Mouse (Mus musculus) myocyte (in vitro differentiated cells): ENCODE measurements at regions not wholly inside any gene's neighbourhood (a gene's known extent, or its start where the extent isn't known, plus 50 kb on each side); places are given as distances from the start of the nearest gene placed in this dataset.
A peak's percentile ranks its signal among the peaks of the same experiment; 100 is the strongest.

ENCODE experiments used
- H3K27me3 ChIP-seq: one replicate; pipeline ENCODE4 v1.6.1; 2011; ENCODE audit not compliant: control insufficient read depth, insufficient read depth, insufficient read length
- H3K36me3 ChIP-seq: one replicate; pipeline ENCODE4 v1.6.1; 2011; ENCODE audit not compliant: control insufficient read depth, insufficient read depth
- H3K4me2 ChIP-seq: one replicate; pipeline ENCODE4 v1.6.1; 2011; ENCODE audit warnings: low read depth, control low read depth
- H3K4me3 ChIP-seq: one replicate; pipeline ENCODE4 v1.5.1; 2011; ENCODE audit warnings: mild to moderate bottlenecking, control low read depth, moderate library complexity
- H3K79me2 ChIP-seq: one replicate; pipeline ENCODE4 v1.6.1; 2011; ENCODE audit not compliant: control insufficient read depth, insufficient read depth
- H3ac ChIP-seq: one replicate; pipeline ENCODE4 v1.6.1; 2011; ENCODE audit not compliant: control insufficient read depth, insufficient read length
- CEBPB ChIP-seq: IDR thresholded peaks from 2 replicates; pipeline ENCODE4 v1.6.1; 2011; ENCODE audit warnings: mild to moderate bottlenecking, moderate library complexity; ENCODE audit not compliant: poor library complexity, insufficient read depth, severe bottlenecking
- E2F4 ChIP-seq: IDR thresholded peaks from one replicate; pipeline ENCODE4 v1.6.1; 2011; ENCODE audit warnings: mild to moderate bottlenecking, control low read depth, moderate library complexity; ENCODE audit not compliant: insufficient read depth
- MAX ChIP-seq: IDR thresholded peaks from one replicate; pipeline ENCODE4 v1.6.1; 2011; ENCODE audit warnings: low read depth, mild to moderate bottlenecking, control low read depth
- MYOD1 ChIP-seq, 3 experiments: IDR thresholded peaks; one replicate each; pipeline ENCODE4 v1.6.1; 2011; ENCODE audit warnings: control low read depth in 2 of 3, low read depth in 2 of 3, mild to moderate bottlenecking in 2 of 3, moderate library complexity in 1 of 3; ENCODE audit not compliant: insufficient read length in 2 of 3, control insufficient read depth in 1 of 3
- MYOG ChIP-seq, 3 experiments: IDR thresholded peaks; one replicate each; pipeline ENCODE4 v1.6.1; 2011; ENCODE audit warnings: control low read depth in 2 of 3, low read depth in 2 of 3, mild to moderate bottlenecking in 2 of 3; ENCODE audit not compliant: insufficient read length in 2 of 3, control insufficient read depth in 1 of 3, insufficient read depth in 1 of 3
- POLR2A ChIP-seq: IDR thresholded peaks from one replicate; pipeline ENCODE4 v1.6.1; 2011; ENCODE audit warnings: low read depth, mild to moderate bottlenecking, control low read depth, moderate library complexity; ENCODE audit not compliant: insufficient read length
- POLR2AphosphoS2 ChIP-seq: IDR thresholded peaks from one replicate; pipeline ENCODE4 v1.6.1; 2011; ENCODE audit warnings: low read depth, control low read depth; ENCODE audit not compliant: insufficient read length
- REST ChIP-seq: IDR thresholded peaks from one replicate; pipeline ENCODE4 v1.6.1; 2011; ENCODE audit warnings: mild to moderate bottlenecking, control low read depth, moderate library complexity; ENCODE audit not compliant: insufficient read depth, insufficient read length
- SRF ChIP-seq: IDR thresholded peaks from one replicate; pipeline ENCODE4 v1.6.1; 2011; ENCODE audit warnings: low read depth; ENCODE audit not compliant: control insufficient read depth, insufficient read length
- TCF12 ChIP-seq: IDR thresholded peaks from one replicate; pipeline ENCODE4 v1.6.1; 2011; ENCODE audit warnings: mild to moderate bottlenecking, control low read depth; ENCODE audit not compliant: poor library complexity, insufficient read depth, severe bottlenecking
- TCF3 ChIP-seq: IDR thresholded peaks from one replicate; pipeline ENCODE4 v1.6.1; 2011; ENCODE audit warnings: low read depth, control low read depth; ENCODE audit not compliant: insufficient read length
- USF1 ChIP-seq: IDR thresholded peaks from one replicate; pipeline ENCODE4 v1.6.1; 2011; ENCODE audit warnings: low read depth, mild to moderate bottlenecking, control low read depth, moderate library complexity

DNA sequence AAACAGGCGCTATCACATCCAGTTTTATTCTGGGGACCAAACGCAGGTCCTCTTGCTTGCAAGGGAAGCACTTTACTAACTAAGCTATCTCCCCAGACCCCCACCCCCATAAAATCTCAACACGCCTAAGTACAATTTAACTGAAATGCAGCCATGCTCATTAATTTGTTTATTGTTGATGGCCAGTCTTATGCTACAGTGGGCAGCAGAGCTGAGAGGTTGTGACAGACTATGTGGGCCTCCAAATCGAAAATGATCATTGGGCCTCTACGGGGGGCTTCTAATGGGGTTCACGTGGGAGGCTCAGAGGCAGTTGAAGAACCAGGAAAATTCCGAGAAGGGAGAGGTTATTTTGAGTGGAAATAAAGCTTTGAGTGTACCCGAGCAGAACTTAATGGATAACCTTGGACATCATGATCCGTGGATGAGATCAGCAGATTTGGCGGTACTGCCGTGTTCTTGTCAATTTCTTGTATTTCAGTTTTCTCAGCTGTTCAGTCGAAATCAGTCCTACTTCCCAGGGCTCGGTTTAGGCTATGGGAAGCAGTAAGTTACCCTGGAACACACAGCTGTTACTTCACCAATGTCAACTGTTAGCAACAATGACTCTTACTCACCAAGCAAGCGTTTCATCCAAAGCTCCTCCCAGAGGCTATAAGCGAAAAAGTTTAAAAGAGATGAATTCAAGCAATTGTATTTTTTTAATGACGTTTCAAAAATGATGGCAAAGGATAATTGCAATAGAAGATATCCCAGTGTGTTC, 65.1 kb upstream of the Ralgps2 start:
- H3ac ChIP-seq: no peak overlapping the region
- no peaks in the 10 kb centered on the region for H3K79me2 ChIP-seq
- no peak overlapping the region for H3K4me3 ChIP-seq
- H3K36me3 ChIP-seq: no peaks in the 10 kb centered on the region
- no peaks in the 10 kb centered on the region for H3K27me3 ChIP-seq
- peak overlapping the region; percentile 76 for H3K4me2 ChIP-seq
- TF ChIP-seq MAX: no peak
- TF ChIP-seq SRF: no peak
- TF ChIP-seq POLR2AphosphoS2: no peak
- peak; percentile 56; the same call in 1 of the 2 replicates for TF ChIP-seq CEBPB
- no peak for TF ChIP-seq REST
- TF ChIP-seq MYOG (IDR thresholded peaks at IDR 0.05; ENCODE audit: control insufficient read depth in 1 of 3, insufficient read depth in 1 of 3, insufficient read length in 2 of 3, low read depth in 2 of 3): peak in 2 of 3 experiments; percentile 77 to 96
- TF ChIP-seq USF1: no peak
- peak; percentile 89 to 96 (median 95) for TF ChIP-seq MYOD1 (IDR thresholded peaks at IDR 0.05; ENCODE audit: control insufficient read depth in 1 of 3, insufficient read length in 2 of 3, low read depth in 2 of 3)
- TF ChIP-seq E2F4: no peak
- TF ChIP-seq POLR2A: no peak
- TF ChIP-seq TCF12: peak; percentile 98
- TF ChIP-seq TCF3: peak; percentile 66

DNA sequence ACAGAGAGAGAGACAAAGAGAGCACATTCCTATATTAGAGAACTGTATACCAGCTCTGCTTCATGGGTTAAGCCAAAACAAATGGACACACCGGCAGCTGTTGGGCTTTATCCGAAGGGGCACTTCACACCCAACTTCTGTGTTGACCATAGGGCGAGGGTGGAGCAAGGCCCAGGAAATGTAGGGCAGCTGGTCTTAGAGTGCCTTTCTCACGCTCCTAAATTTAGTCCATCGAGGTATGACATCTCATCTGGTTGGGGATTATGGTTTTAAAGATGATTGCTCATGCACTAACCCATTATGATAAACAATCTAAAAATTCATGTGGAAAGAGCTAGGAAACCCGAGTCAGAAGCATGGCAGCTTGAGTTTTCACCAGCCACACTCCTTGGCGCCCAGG, 63.6 kb upstream of the Ralgps2 start:
- TF ChIP-seq MAX (no peak), CEBPB (no peak), USF1 (no peak), REST (no peak), E2F4 (no peak), POLR2AphosphoS2 (no peak), SRF (no peak), POLR2A (no peak), MYOD1 (IDR thresholded peaks at IDR 0.05; ENCODE audit: control insufficient read depth in 1 of 3, insufficient read length in 2 of 3, low read depth in 2 of 3) (peak; percentile 82 to 95 (median 92)), TCF12 (peak; percentile 95), TCF3 (peak; percentile 54), MYOG (IDR thresholded peaks at IDR 0.05; ENCODE audit: control insufficient read depth in 1 of 3, insufficient read depth in 1 of 3, insufficient read length in 2 of 3, low read depth in 2 of 3) (peak; percentile 59 to 96 (median 95))
- Histone ChIP-seq H3ac (no peak overlapping the region), H3K4me3 (no peak overlapping the region), H3K4me2 (peak overlapping the region; percentile 76), H3K36me3 (no peaks in the 10 kb centered on the region), H3K27me3 (no peaks in the 10 kb centered on the region), H3K79me2 (no peaks in the 10 kb centered on the region)

DNA sequence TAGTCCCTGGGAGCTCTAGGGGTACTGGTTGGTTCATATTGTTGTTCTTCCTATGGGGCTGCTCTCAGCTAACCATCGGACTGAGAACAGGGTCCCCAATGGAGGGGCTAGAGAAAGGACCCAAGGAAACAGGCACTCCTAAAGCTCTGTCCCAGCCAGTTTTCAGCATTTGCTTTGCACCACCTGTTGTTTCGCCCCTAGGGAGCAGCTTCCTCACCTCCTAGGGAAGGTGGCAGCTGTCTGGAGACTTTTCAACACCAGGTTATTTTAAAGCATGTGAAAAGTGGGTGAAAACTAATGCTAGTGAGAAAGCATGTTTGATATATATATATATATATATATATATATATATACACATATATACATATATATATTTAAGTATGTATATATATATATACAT, 62.8 kb upstream of the Ralgps2 start:
- no peaks in the 10 kb centered on the region for H3K79me2 ChIP-seq
- peak; percentile 39 for TF ChIP-seq TCF3
- no peak for TF ChIP-seq MAX
- TF ChIP-seq MYOD1 (IDR thresholded peaks at IDR 0.05; ENCODE audit: control insufficient read depth in 1 of 3, insufficient read length in 2 of 3, low read depth in 2 of 3): peak; percentile 44 to 90 (median 80)
- TF ChIP-seq MYOG (IDR thresholded peaks at IDR 0.05; ENCODE audit: control insufficient read depth in 1 of 3, insufficient read depth in 1 of 3, insufficient read length in 2 of 3, low read depth in 2 of 3): peak in 2 of 3 experiments; percentile 37 to 91
- TF ChIP-seq POLR2A: no peak
- TF ChIP-seq E2F4: no peak
- TF ChIP-seq TCF12: peak; percentile 85
- peak overlapping the region; percentile 44 for H3K4me2 ChIP-seq
- no peaks in the 10 kb centered on the region for H3K36me3 ChIP-seq
- H3ac ChIP-seq: no peak overlapping the region
- H3K4me3 ChIP-seq: no peak overlapping the region
- H3K27me3 ChIP-seq: no peaks in the 10 kb centered on the region

DNA sequence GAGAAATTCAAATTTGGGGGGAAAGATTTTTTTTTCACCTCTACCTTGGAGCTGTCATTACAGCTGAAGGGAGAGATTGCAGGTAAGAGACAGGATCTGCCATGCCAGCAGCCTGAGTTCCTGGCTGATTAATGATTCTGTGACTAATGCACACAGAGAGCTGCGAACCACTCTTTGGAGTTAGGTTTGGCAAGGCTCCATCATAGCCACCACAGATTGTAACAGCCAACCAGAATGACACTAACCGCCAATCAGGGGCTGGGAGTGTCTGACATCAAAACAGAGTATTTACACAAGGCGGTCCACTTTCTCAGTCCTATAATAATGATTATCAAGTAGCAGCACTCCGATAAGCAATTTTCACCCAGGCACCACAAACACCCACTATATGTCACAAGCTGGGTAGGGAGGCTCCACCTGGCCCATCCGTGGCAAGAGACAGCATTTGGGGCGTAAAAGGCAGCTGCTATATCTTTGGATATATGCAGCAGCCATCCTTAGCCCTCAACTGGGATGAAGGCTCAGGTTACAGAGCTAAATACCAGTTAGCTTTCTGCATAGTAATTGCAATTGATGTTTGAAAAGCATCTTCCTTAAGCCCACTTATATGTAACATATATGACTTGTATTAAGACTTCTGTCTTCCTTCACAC, 61.7 kb upstream of the Ralgps2 start:
- H3K79me2 ChIP-seq: no peaks in the 10 kb centered on the region
- TF ChIP-seq MYOD1 (IDR thresholded peaks at IDR 0.05; ENCODE audit: control insufficient read depth in 1 of 3, insufficient read length in 2 of 3, low read depth in 2 of 3) (peak in 2 of 3 experiments; percentile 76 to 84), USF1 (no peak), TCF3 (peak; percentile 57), POLR2A (no peak), POLR2AphosphoS2 (no peak), MYOG (IDR thresholded peaks at IDR 0.05; ENCODE audit: control insufficient read depth in 1 of 3, insufficient read depth in 1 of 3, insufficient read length in 2 of 3, low read depth in 2 of 3) (peak; percentile 14 to 87 (median 25)), TCF12 (peak; percentile 54)
- H3ac ChIP-seq: no peak overlapping the region
- no peak overlapping the region for H3K4me3 ChIP-seq
- no peaks in the 10 kb centered on the region for H3K36me3 ChIP-seq
- H3K4me2 ChIP-seq: peak overlapping the region; percentile 71
- H3K27me3 ChIP-seq: no peaks in the 10 kb centered on the region

DNA sequence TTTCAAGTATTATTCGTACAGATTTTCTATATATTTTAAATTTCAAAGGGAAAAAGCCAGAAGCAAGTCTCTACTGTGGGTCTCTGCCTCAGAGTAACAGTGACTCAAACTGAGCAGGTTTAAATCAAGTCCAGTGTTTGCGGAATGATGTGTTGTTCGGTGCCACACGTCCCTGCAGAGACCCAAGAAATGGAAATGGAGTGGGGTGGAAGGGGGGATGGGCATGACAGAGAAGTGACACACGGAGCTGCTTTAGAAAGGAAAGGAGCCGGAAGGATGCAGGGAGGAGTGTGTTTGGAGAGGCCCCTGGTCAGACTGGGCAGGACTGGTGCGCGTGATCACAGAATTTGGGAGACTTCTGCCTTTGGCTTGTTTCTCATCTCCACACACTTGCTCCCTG, 60.5 kb upstream of the Ralgps2 start:
- Histone ChIP-seq H3K4me2 (no peak overlapping the region), H3K79me2 (no peaks in the 10 kb centered on the region), H3ac (no peak overlapping the region), H3K27me3 (no peaks in the 10 kb centered on the region), H3K4me3 (no peak overlapping the region), H3K36me3 (no peaks in the 10 kb centered on the region)
- TF ChIP-seq POLR2AphosphoS2 (no peak), POLR2A (no peak), TCF12 (no peak), REST (no peak), MAX (no peak), USF1 (no peak), CEBPB (no peak), E2F4 (no peak)
